Mouse (Mus musculus): Measurements from ENCODE around the gene Gm20388.

DNA sequence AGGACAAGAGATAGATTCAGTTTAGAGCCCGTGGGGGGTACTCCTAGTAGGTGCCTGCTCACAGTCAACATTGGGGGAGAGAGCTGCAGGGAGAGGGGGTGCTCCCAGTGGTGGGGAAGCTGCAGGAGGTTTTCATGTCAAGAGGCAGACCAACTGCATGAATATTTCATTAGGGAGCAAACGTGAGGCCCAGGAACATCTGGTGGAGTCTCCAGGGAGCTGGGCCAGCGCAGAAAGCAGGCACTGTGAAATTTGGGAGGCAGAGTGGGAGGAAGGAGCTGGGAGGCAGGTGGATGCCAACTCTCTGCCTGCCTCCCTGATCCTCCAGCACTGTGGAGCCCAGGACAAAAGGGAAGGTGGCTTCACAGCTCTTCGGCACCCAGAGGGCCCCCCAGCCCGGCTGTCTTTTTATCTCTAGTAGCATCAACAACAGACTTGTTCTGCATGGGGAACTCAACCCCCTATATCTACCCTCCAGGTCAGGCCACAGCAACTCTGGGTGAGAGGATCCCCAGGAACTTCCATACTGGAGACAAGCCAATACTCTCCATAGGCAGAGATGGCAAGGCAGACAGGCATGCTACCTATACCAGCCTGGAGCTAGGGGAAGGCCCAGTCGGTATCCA, 2838.8 kb downstream of the Gm20388 start:
- no peak for TF ChIP-seq CTCF (IDR thresholded peaks at IDR 0.05; ENCODE audit: low read depth)
- no peak for TF ChIP-seq EP300 (optimal IDR thresholded peaks at IDR 0.05)
